Mouse (Mus musculus) splenic B cell, adult 2 months (primary cell): Measurements from ENCODE around the gene Tom1l2.

ENCODE experiments used
- DNase-seq: peaks from one replicate; pipeline ENCODE4 v3.0.0-alpha.2; 2011; ENCODE audit warnings: low read depth, low spot score
- H3K27me3 ChIP-seq: 2 replicates; pipeline ENCODE4 v1.6.1; 2012; ENCODE audit warnings: mild to moderate bottlenecking, low read length, moderate library complexity, mixed read lengths; ENCODE audit not compliant: control insufficient read depth, poor library complexity, insufficient read depth, severe bottlenecking
- H3K36me3 ChIP-seq: 2 replicates; pipeline ENCODE4 v1.6.1; 2012; ENCODE audit warnings: mild to moderate bottlenecking, low read length, moderate library complexity, mixed read lengths; ENCODE audit not compliant: control insufficient read depth, poor library complexity, insufficient read depth, severe bottlenecking

Tom1l2 gene

DNA sequence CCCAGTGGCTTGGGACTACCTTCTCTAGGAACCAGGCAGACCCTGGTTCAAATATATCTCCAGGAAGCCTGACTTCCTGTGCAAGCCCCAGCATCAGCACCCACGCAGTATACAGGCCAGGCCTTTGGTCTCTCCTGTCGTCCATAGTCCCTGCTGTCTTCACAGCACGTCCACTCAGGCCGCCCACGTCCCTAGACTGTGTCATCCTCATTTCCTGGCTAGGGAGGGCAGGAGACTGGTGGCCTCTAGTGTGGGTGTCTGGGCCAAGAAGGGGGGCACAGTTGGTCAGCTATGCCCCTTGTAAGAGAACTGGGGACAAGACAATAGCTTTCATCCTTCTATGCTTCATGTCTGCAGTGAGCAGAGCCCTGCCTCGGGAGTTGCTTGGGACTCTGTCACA lies 160.2 kb downstream of the Tom1l2 start:
- no peak for DNase-seq
- Histone ChIP-seq H3K36me3 (no peaks in the 10 kb centered on the region), H3K27me3 (no peaks in the 10 kb centered on the region)

DNA sequence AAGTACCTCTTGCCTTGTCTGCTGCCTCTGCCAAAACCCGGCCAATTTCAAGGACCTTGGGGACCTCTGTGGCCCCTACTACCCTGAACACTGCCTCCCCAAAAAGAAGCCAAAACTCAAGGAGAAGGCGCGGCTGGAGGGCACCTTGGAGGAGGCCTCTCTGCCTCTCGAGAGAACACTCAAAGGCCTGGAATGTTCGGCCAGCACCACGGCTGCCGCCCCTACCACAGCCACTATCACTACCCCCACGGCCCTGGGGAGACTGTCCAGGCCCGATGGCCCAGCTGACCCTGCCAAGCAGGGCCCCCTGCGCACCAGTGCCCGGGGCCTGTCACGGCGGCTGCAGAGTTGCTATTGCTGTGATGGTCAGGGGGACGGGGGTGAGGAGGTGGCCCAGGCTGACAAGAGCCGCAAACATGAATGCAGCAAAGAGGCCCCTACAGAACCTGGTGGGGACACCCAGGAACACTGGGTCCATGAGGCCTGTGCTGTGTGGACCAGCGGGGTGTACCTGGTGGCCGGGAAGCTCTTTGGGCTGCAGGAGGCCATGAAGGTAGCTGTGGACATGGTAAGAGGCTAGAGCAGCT lies 162.6 kb downstream of the Tom1l2 start:
- no peak for DNase-seq
- Histone ChIP-seq H3K27me3 (no peaks in the 10 kb centered on the region), H3K36me3 (no peaks in the 10 kb centered on the region; the same call in 1 of the 2 replicates)

DNA sequence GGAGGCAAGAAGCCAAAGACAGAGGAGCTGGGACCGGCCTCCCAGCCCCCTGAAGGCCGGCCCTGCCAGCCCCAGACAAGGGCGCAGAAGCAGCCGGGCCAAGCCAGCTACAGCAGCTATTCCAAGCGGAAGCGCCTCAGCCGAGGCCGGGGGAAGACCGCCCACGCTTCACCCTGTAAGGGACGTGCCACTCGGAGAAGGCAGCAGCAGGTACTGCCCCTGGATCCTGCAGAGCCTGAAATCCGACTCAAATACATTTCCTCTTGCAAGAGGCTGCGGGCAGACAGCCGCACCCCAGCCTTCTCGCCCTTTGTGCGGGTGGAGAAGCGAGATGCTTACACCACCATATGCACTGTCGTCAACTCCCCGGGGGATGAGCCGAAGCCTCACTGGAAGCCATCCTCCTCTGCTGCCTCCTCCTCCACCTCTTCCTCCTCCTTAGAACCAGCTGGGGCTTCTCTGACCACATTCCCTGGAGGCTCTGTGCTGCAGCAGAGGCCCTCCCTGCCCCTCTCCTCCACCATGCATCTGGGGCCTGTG lies 163.1 kb downstream of the Tom1l2 start:
- Histone ChIP-seq H3K36me3 (no peaks in the 10 kb centered on the region; the same call in 1 of the 2 replicates), H3K27me3 (no peaks in the 10 kb centered on the region)
- DNase-seq: no peak

DNA sequence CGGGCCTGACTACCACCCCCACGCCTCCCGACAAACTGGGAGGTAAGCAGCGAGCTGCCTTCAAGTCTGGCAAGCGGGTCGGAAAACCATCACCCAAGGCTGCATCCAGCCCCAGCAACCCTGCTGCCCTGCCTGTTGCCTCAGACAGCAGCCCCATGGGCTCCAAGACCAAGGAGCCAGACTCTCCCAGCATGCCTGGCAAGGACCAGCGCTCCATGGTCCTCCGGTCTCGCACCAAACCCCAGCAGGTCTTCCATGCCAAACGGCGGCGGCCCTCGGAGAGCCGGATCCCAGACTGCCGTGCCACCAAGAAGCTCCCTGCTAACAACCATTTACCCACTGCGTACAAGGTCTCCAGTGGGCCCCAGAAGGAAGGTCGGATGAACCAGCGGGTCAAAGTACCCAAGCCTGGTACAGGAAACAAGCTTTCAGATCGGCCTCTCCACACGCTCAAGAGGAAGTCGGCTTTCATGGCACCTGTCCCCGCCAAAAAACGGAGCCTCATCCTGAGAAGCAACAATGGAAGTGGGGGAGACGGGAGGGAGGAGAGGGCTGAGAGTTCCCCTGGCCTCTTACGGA lies 164.3 kb downstream of the Tom1l2 start:
- no peaks in the 10 kb centered on the region for H3K27me3 ChIP-seq
- no peak for DNase-seq
- no peaks in the 10 kb centered on the region; the same call in 1 of the 2 replicates for H3K36me3 ChIP-seq

DNA sequence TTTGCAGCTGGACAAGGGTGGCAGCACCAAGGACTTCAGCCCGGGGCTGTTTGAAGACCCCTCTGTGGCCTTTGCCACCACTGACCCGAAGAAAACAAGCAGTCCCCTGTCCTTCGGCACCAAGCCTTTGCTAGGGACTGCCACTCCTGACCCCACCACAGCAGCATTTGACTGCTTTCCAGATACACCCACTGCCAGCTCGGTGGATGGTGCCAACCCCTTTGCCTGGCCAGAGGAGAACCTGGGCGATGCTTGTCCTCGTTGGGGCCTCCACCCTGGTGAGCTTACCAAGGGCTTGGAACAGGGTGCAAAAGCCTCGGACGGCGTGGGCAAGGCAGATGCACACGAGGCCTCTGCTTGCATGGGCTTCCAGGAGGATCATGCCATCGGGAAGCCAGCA lies 165.6 kb downstream of the Tom1l2 start:
- Histone ChIP-seq H3K27me3 (no peaks in the 10 kb centered on the region), H3K36me3 (no peaks in the 10 kb centered on the region; the same call in 1 of the 2 replicates)
- DNase-seq: no peak

DNA sequence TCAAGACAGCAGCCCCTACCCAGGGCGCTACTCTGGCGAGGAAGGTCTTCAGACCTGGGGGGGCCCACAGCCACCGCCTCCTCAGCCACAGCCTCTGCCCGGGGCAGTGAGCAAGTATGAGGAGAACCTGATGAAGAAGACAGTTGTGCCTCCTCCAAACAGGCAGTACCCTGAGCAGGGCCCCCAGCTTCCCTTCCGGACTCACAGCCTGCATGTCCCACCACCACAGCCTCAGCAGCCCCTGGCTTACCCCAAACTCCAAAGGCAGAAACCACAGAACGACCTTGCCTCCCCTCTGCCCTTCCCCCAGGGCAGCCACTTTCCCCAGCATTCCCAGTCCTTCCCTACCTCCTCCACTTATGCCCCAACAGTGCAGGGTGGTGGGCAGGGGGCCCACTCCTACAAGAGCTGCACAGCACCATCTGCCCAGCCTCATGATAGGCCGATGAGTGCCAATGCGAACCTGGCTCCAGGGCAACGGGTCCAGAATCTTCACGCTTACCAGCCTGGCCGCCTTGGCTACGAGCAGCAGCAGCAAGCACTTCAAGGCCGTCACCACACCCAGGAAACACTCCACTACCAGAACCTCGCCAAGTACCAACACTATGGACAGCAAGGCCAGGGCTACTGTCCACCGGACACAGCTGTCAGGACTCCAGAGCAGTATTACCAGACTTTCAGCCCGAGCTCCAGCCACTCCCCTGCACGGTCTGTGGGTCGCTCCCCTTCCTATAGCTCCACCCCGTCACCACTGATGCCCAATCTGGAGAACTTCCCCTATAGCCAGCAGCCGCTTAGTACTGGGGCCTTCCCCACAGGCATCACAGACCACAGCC lies 167.1 kb downstream of the Tom1l2 start:
- peak; percentile 80 for DNase-seq

DNA sequence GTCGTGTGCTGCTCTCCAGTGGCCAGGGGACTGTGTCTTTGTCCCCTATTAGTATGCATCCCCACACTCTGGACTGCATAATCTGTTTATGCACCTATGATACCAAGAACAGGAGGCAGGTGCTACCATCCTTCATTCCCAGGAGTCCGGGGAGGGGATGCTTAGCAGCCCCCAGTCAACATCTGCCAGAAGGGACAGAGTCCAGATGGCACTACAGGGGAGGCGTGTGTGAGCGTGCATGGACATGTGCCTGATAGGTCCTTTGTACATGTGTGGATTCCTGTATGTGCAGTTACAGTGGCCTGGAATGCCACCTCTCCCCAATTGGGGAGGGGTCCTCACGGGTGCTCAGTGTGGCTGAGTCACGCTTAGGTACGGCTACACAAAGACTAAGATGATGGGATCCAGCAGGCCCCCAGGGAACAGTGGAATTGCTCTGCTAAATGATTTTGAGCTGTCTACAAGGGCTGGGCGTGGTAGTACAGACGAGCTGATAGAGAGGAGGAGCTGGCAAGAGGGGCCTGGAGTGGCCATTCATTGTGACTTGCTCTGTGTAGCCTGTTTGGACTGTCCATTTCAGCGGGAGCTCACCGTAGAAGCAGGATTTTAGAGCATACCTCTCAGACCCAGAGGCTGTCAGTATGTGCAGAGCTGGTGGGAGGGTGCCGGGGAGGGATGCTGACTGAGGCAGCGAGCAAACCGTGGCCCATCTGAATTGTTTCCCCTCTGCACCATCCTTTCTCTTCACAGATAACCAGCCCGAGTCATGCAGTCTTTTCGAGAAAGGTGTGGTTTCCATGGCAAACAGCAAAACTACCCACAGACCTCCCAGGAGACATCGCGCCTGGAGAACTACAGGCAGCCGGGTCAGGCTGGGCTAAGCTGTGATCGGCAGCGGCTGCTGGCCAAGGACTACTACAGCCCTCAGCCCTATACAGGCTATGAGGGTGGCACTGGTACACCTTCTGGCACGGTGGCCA lies 168.1 kb downstream of the Tom1l2 start:
- DNase-seq: peak; percentile 67

More for the DNA sequence above, 167.1 kb downstream of the Tom1l2 start:
- Histone ChIP-seq H3K36me3 (no peaks in the 10 kb centered on the region; the same call in 1 of the 2 replicates), H3K27me3 (no peaks in the 10 kb centered on the region)

DNA sequence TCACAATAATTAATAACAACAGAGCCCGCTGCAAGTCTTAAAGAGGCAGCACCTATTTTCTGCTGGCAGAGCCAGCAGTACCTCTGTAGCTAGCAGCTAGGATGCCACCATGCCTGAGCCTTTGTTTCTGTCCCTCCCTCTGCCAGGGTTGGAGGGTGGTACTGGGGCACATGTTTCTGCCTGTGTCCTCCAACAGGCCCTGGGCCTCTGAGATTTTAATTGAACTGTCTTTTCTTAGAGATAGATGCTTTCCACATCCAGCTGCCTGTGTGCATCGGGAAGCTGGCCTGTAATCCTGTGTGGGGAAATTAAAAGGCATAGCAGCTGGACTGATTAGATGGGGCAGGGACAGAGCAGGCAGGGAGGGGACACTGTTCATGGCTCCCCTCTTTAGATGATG lies 170.0 kb downstream of the Tom1l2 start:
- Histone ChIP-seq H3K36me3 (no peaks in the 10 kb centered on the region; the same call in 1 of the 2 replicates), H3K27me3 (no peaks in the 10 kb centered on the region)
- DNase-seq: no peak

More for the DNA sequence above, 168.1 kb downstream of the Tom1l2 start:
- no peaks in the 10 kb centered on the region; the same call in 1 of the 2 replicates for H3K36me3 ChIP-seq
- no peaks in the 10 kb centered on the region for H3K27me3 ChIP-seq

DNA sequence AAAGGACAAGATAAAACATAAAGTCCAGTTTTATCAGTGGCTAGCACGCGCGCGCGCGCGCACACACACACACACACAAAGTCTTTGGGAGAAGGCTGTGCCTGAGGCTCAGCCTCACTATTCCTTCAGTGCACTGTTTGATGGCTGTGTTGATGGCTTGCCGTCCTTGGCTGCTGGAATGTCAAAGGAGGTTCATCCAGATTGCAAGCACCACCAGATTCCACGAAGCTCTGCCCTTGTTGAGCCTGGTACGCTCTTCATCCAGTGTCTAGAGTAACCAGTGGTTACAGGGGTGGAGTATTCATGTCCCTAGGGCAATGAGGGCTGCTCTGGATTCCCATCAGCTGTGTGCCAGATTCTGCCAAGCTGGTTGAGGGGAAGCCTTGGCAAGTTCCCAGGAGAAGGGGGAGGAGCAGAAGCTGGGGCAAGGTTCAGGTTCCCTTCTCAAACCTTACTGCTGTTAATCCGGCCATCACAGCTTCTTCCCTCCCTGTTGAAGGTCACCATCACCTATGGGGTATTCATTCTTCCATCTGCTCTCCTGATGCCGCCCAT lies 170.5 kb downstream of the Tom1l2 start:
- DNase-seq: no peak
- Histone ChIP-seq H3K36me3 (no peaks in the 10 kb centered on the region; the same call in 1 of the 2 replicates), H3K27me3 (no peaks in the 10 kb centered on the region)

DNA sequence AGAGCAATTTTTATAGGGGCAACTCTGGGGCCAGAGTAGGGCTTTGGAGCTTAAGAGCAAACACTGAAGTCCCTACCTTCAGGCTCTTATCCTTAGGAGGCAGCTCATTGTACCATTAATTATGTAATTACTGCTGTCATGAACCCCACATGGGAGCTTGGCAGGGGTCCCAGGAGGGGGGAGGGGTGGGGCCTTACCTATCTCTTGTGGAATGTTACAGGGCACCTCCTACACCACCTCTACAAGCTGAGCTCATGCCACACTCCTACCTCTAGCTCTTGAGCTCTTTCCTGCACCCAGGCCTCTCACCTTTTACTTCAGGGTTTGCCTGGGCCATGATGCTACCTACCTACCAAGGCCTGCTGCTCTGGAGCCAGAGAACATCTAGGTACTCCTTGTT lies 174.2 kb downstream of the Tom1l2 start:
- DNase-seq: no peak
- Histone ChIP-seq H3K36me3 (no peaks in the 10 kb centered on the region), H3K27me3 (no peaks in the 10 kb centered on the region)

DNA sequence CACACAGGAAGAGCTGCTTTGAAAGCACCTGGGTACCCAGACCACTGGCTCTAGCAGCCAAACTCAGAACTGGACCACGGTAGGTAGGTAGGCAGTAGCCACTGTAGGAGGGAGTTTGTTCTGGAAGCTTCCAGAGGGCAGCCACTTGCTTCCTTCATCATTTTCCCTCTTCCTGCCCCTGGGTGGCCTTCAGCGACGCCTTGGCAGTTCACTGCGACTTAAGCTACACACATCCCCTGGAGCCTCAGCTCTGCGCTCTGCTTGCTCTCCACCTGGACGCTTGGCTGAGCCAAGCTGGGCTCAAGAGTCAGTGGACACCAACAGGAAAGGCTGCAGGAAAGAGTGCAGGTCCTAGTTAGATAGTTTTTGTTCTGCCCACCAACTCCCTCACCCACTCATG lies 174.7 kb downstream of the Tom1l2 start:
- DNase-seq: no peak
- Histone ChIP-seq H3K27me3 (no peaks in the 10 kb centered on the region), H3K36me3 (no peaks in the 10 kb centered on the region)

DNA sequence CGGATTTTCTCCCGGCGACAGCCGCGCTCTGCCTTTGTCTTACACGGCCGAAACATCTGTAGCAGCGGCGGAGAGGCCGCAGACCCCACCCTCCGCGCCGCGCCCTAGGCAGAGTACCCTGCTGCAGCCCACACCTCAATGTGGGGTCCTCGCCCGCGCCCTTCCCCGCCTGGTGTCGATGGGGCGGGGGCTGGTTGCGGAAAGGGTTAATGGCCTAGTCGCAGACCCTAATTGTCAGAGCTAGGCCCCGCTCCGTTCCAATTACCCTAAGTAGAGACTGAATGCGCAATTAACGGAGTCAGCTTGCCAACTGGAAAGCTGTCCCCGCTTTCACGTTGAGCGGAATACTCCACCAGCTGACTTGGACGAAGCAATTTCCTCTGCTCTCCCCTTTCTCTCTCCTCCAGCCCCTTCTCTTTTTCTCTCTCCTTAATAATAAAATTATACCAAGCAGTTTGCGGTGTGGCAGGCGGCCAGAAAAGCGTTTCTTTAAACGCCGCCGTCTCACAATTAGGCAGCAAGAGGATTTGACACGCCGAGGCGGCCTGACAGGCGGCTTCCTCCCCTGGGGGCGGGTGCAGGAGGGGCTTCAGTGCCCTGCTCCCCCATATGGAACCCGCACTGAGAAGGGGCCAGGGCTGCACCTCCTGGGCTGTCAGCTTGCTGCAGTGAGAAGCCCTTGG lies 175.6 kb downstream of the Tom1l2 start:
- H3K36me3 ChIP-seq: no peaks in the 10 kb centered on the region
- peak; percentile 53 for DNase-seq
- H3K27me3 ChIP-seq: no peaks in the 10 kb centered on the region
